Mouse (Mus musculus) megakaryocyte, embryonic 14.5 days (primary cell): Measurements from ENCODE around the gene Syt6. TPM values are rescaled to one million over a fixed set of nuclear protein-coding genes. Genes with fewer than 3 reads are reported as not detected.
"Not testable (repeated sequence)": the region's sequence is repeated elsewhere in the genome, so short reads cannot be mapped to it uniquely, and the experiment has no call there.

Source experiments
- H3K27me3 ChIP-seq: replicated peaks from 2 replicates; pipeline ENCODE3; 2012; ENCODE audit warnings: inconsistent platforms
- H3K36me3 ChIP-seq: replicated peaks from 2 replicates; pipeline ENCODE3; 2012; ENCODE audit warnings: low read length, inconsistent platforms, mixed read lengths
- H3K4me1 ChIP-seq: 2 replicates; pipeline ENCODE4 v1.6.1; 2012; ENCODE audit warnings: inconsistent platforms
- H3K4me3 ChIP-seq: replicated peaks from 2 replicates; pipeline ENCODE3; 2012; ENCODE audit warnings: moderate library complexity, mild to moderate bottlenecking, inconsistent platforms
- H3K9me3 ChIP-seq: 2 replicates; pipeline ENCODE4 v1.6.1; 2012; ENCODE audit warnings: inconsistent platforms
- FLI1 ChIP-seq: IDR thresholded peaks from 2 replicates; pipeline ENCODE4 v1.6.1; 2012; ENCODE audit warnings: low read length, inconsistent platforms, mixed read lengths
- GATA1 ChIP-seq: IDR thresholded peaks from 3 replicates; pipeline ENCODE4 v1.6.1; 2012; ENCODE audit warnings: mixed read lengths, low read length, inconsistent platforms, borderline replicate concordance
- polyA plus RNA-seq: library from polyadenylated mRNA; stranded (reverse); fragments of >175 nt; gene quantifications from 2 replicates; pipeline ENCODE4 v1.2.3, GENCODE M21; 2012; ENCODE audit warnings: low replicate concordance; ENCODE audit not compliant: insufficient read depth

Syt6 gene
- polyA plus RNA-seq, 1 experiment: not detected

DNA sequence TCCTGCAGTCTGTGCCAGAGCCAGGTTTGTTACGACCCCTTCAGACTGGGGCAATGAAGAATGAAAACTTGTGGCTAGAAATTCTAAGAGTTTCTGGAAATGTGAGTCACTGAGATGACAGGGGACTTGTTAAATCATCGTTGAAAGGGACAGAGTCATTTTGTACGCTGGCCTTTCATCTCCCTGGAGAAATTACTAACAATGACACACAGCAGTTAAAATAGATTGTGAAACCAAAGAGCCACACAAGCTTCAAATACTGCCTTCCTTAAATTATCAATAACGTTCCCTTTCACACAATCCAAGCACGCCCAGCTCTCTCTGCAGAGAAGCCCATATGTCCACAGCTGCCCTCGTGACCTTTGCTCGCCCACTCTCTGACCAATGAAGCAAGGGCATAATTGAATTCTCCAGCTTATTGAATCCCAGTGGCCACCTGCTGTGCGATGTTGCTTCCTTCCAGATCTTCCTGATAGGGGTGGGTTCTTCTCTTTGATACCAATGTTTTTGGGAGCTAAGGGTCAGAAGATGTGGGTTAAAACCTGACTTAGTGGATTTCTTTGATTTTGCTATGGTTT, 65.3 kb downstream of the Syt6 start:
- Histone ChIP-seq H3K9me3 (no peaks in the 10 kb centered on the region), H3K36me3 (no peaks in the 10 kb centered on the region), H3K27me3 (peaks cover 18% of the 10 kb centered on the region), H3K4me1 (no peaks in the 10 kb centered on the region), H3K4me3 (no peak overlapping the region)
- TF ChIP-seq FLI1 (no peak), GATA1 (no peak)

- Histone ChIP-seq H3K4me1 (no peaks in the 10 kb centered on the region), H3K4me3 (no peak overlapping the region), H3K36me3 (no peaks in the 10 kb centered on the region), H3K27me3 (peaks cover 18% of the 10 kb centered on the region), H3K9me3 (no peaks in the 10 kb centered on the region)
- TF ChIP-seq FLI1 (no peak), GATA1 (no peak)
Measured at GRCm38 (mm10) chr3:103641301-103641700, 66.3 kb downstream of the Syt6 start.

GRCm38 (mm10) chr3:103645968-103646367, 70.9 kb downstream of the Syt6 start, which contains the start of gene Atg4a-ps:
Gene Atg4a-ps (minus strand): TSS chr3:103646068.
- H3K4me3 ChIP-seq, H3K27me3 ChIP-seq, H3K4me1 ChIP-seq, H3K36me3 ChIP-seq: not testable (repeated sequence)
- H3K9me3 ChIP-seq: peaks cover 10% of the 10 kb centered on the region

GRCm38 (mm10) chr3:103647164-103647867, 72.3 kb downstream of the Syt6 start:
- H3K36me3 ChIP-seq: no peaks in the 10 kb centered on the region
- peaks cover 4% of the 10 kb centered on the region for H3K27me3 ChIP-seq
- H3K4me1 ChIP-seq: no peaks in the 10 kb centered on the region
- peaks cover 15% of the 10 kb centered on the region for H3K9me3 ChIP-seq
- no peak overlapping the region for H3K4me3 ChIP-seq
- TF ChIP-seq FLI1 (no peak), GATA1 (no peak)

GRCm38 (mm10) chr3:103648486-103648885, 73.5 kb downstream of the Syt6 start:
- no peak for TF ChIP-seq FLI1
- TF ChIP-seq GATA1: no peak
- Histone ChIP-seq H3K4me1 (no peaks in the 10 kb centered on the region), H3K4me3 (no peak overlapping the region)

DNA sequence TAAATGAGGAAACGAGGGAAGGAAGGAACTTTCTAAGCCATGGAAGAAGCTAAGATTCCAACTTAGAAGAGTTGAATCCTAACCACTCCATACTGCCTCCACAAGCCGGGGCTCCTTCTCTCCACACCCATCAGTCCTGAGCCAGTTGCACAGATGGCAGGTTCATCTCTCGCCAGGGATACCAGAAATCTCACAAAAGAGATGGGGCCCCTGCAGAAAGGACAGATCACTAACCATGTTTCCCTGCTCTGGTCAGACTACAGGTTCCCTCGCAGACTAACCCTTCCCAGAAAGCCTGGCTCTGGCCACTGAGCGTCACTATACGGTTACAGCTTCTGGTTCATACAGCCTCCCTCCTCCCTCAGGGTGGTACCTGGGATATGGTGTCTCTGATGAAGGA, 74.7 kb downstream of the Syt6 start:
- H3K36me3 ChIP-seq: no peaks in the 10 kb centered on the region
- no peaks in the 10 kb centered on the region for H3K4me1 ChIP-seq
- no peaks in the 10 kb centered on the region for H3K27me3 ChIP-seq
- H3K4me3 ChIP-seq: no peak overlapping the region
- peaks cover 15% of the 10 kb centered on the region for H3K9me3 ChIP-seq
- TF ChIP-seq GATA1: no peak
- TF ChIP-seq FLI1: no peak

More at GRCm38 (mm10) chr3:103648486-103648885, 73.5 kb downstream of the Syt6 start:
- Histone ChIP-seq H3K36me3 (no peaks in the 10 kb centered on the region), H3K27me3 (no peaks in the 10 kb centered on the region), H3K9me3 (peaks cover 15% of the 10 kb centered on the region)

- Histone ChIP-seq H3K9me3 (peaks cover 15% of the 10 kb centered on the region), H3K36me3 (no peaks in the 10 kb centered on the region), H3K4me3 (no peak overlapping the region), H3K4me1 (no peaks in the 10 kb centered on the region), H3K27me3 (no peaks in the 10 kb centered on the region)
- TF ChIP-seq FLI1 (no peak), GATA1 (no peak)
Measured at GRCm38 (mm10) chr3:103650406-103650805, 75.4 kb downstream of the Syt6 start.

DNA sequence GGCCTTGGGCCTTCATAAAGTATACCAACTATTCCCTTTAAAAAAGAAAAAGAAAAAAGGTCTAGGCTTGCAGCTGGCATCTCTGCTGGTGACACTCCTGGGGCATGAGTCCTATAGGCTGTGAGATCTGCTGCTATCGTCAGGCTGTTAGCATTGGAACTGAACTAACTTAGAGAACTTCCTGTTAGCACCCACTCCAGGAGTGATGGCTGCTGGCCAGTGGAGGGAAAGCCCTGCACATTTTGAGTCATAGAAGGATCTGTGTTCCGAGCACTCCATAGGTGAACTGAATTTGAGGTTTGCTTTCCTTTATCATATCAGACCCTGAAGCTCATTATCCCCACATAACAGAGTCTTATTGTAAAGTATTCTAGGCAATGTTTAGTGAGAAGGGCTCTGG, 85.0 kb downstream of the Syt6 start:
- H3K36me3 ChIP-seq: no peaks in the 10 kb centered on the region
- H3K9me3 ChIP-seq: no peaks in the 10 kb centered on the region
- no peaks in the 10 kb centered on the region for H3K4me1 ChIP-seq
- H3K27me3 ChIP-seq: peaks cover 4% of the 10 kb centered on the region
- TF ChIP-seq GATA1 (no peak), FLI1 (no peak)
- no peak overlapping the region for H3K4me3 ChIP-seq

DNA sequence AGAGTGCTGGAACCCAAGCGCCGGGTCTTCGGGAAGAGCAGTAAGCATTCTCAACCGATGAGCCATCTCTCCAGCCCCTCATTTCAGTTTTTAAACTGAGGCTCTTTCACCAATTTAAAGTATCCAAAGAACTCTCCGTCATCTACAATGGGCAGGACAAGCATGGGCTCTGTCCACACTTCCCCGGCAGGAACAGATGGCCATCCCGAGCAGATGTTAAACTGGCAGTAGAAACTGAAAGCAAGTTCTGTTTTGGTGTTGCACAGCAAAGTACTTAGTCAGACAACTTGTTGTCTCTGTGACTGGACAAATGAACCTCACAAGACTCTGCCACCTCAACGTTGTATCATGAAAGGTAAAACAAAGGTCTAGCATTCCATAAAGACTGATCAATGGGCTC, 86.7 kb downstream of the Syt6 start:
- Histone ChIP-seq H3K4me3 (no peak overlapping the region), H3K4me1 (no peaks in the 10 kb centered on the region), H3K9me3 (no peaks in the 10 kb centered on the region), H3K36me3 (no peaks in the 10 kb centered on the region), H3K27me3 (peaks cover 6% of the 10 kb centered on the region)
- no peak for TF ChIP-seq GATA1
- no peak for TF ChIP-seq FLI1

DNA sequence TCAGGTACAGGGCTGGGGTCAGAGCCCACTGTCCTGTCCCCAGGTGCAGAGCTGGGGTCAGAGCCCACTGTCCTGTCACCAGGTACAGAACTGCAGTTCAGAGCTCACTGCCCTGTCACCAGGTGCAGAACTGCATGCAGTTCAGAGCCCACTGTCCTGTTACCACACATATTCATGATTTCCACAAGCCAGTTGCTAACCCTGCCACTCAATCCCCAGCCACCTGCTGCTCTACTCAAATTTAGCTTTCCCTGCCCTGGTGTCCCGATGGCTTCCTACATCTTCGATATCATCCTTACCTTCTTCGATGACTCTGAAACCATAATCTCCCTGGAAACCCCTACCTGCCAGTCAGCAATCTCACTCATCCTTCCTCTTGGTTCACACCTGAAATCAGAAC, 88.4 kb downstream of the Syt6 start:
- no peaks in the 10 kb centered on the region for H3K36me3 ChIP-seq
- no peak overlapping the region for H3K4me3 ChIP-seq
- H3K27me3 ChIP-seq: peaks cover 4% of the 10 kb centered on the region
- no peaks in the 10 kb centered on the region for H3K4me1 ChIP-seq
- no peaks in the 10 kb centered on the region for H3K9me3 ChIP-seq
- TF ChIP-seq GATA1: no peak
- TF ChIP-seq FLI1: no peak
